Mouse (Mus musculus) liver, embryonic 14.5 days (tissue): ENCODE measurements around the gene Ythdf1. TPM values are rescaled to one million over a fixed set of nuclear protein-coding genes. Genes with fewer than 3 reads are reported as not detected.

Experiments used
- ATAC-seq: fragments of 200-750 bp; cut with Nextera tagmentation; 2 replicates; pipeline ENCODE4 v1.8.0; 2017; ENCODE audit warnings: moderate number of reproducible peaks, mild to moderate bottlenecking, moderate library complexity; ENCODE audit not compliant: insufficient read depth
- DNase-seq, 3 experiments: peaks; one replicate each; pipeline ENCODE4 v3.0.0-alpha.2; 2012 to 2013; ENCODE audit warnings: low read depth in 3 of 3, low spot score in 3 of 3
- H3K27ac ChIP-seq: fragments of 300-500 bp; sonication (generic); 2 replicates; pipeline ENCODE4 v1.5.1; 2014; ENCODE audit warnings: moderate library complexity, mild to moderate bottlenecking, control low read depth, inconsistent platforms
- H3K27me3 ChIP-seq: fragments of 300-500 bp; sonication (generic); 2 replicates; pipeline ENCODE4 v1.6.1; 2014; ENCODE audit warnings: mild to moderate bottlenecking, low read length, moderate library complexity; ENCODE audit not compliant: control insufficient read depth, insufficient read depth
- H3K36me3 ChIP-seq: fragments of 300-500 bp; sonication (generic); replicated peaks from 2 replicates; pipeline ENCODE4 v1.6.1; 2014; ENCODE audit warnings: low read depth; ENCODE audit not compliant: control insufficient read depth, insufficient read depth
- H3K4me1 ChIP-seq, 2 experiments: fragments of 200-500 bp in 1 of 2; fragments of 300-500 bp in 1 of 2; sonication (generic) in 1 of 2; replicated peaks; 2 replicates each; pipeline ENCODE4 v1.6.1; 2012 to 2014; ENCODE audit warnings: antibody characterized with exemption in 1 of 2, inconsistent platforms in 1 of 2, low read length in 1 of 2; ENCODE audit not compliant: control insufficient read depth in 2 of 2, insufficient read depth in 2 of 2
- H3K4me2 ChIP-seq: fragments of 300-500 bp; sonication (generic); 2 replicates; pipeline ENCODE4 v1.6.1; 2014; ENCODE audit warnings: low read depth, mild to moderate bottlenecking, control low read depth, moderate library complexity
- H3K4me3 ChIP-seq, 2 experiments: fragments of 200-500 bp in 1 of 2; fragments of 300-500 bp in 1 of 2; sonication (generic) in 1 of 2; 2 replicates each; pipeline ENCODE4 v1.5.1; 2012 to 2014; ENCODE audit warnings: low read depth in 2 of 2, low read length in 2 of 2, mild to moderate bottlenecking in 2 of 2, control low read depth in 1 of 2, inconsistent platforms in 1 of 2, moderate library complexity in 1 of 2; ENCODE audit not compliant: insufficient read depth in 1 of 2
- H3K9ac ChIP-seq: fragments of 300-500 bp; sonication (generic); replicated peaks from 2 replicates; pipeline ENCODE4 v1.6.1; 2014; ENCODE audit warnings: mild to moderate bottlenecking, control low read depth, moderate library complexity
- H3K9me3 ChIP-seq: fragments of 300-500 bp; sonication (generic); 2 replicates; pipeline ENCODE4 v1.6.1; 2016; ENCODE audit warnings: low read length, mixed read lengths; ENCODE audit not compliant: control insufficient read depth
- CTCF ChIP-seq: IDR thresholded peaks from 2 replicates; pipeline ENCODE4 v1.5.1; 2016; ENCODE audit warnings: antibody characterized with exemption, low read depth, control low read depth
- EP300 ChIP-seq: IDR thresholded peaks from 2 replicates; pipeline ENCODE4 v1.6.1; 2016; ENCODE audit warnings: antibody characterized with exemption, low read depth
- WGBS: fragments of 180-500 bp; shearing (Covaris S2); extraction: QIAGEN DNeasy Blood & Tissue Kit; methylation state at CpG from one replicate; pipeline ENCODE4 v1.1.7; 2014; ENCODE audit not compliant: insufficient replicate concordance; 5-methylcytosine and 5-hydroxymethylcytosine counted together
- microRNA-seq: library from miRNA; unstranded; fragments of <30 nt; microRNA quantifications from one replicate; pipeline ENCODE4, GENCODE M21; 2016
- polyA plus RNA-seq, 2 experiments: library from polyadenylated mRNA; depleted of rRNA in 1 of 2; stranded (reverse) in 1 of 2; unstranded in 1 of 2; fragments of >200 nt; fragmentation: Nextera tagmentation in 1 of 2; extraction: Ambion mirVana in 1 of 2; gene quantifications; 2 replicates each; pipeline versions ENCODE4 v1.2.1 to v1.2.3; 2012 to 2014

Ythdf1 gene
- polyA plus RNA-seq, 2 experiments: 18.5 to 22.7 TPM

- H3K4me3 ChIP-seq: no peak overlapping the region
Measured at GRCm38 (mm10) chr2:180861561-180861960, 59.2 kb downstream of the Ythdf1 start.

GRCm38 (mm10) chr2:180857121-180857520, 63.6 kb downstream of the Ythdf1 start:
- Histone ChIP-seq H3K9me3 (no peaks in the 10 kb centered on the region), H3K9ac (no peak overlapping the region), H3K27ac (no peak overlapping the region), H3K4me3 (no peak overlapping the region), H3K36me3 (no peaks in the 10 kb centered on the region), H3K4me1 (no peaks in the 10 kb centered on the region), H3K27me3 (peaks cover 3% of the 10 kb centered on the region), H3K4me2 (no peak overlapping the region)
- no peak for DNase-seq
- TF ChIP-seq CTCF: no peak
- TF ChIP-seq EP300: no peak
- ATAC-seq: no peak
- WGBS: 58% methylated on average over 8 of the region's 8 CpGs

More at GRCm38 (mm10) chr2:180861561-180861960, 59.2 kb downstream of the Ythdf1 start:
- WGBS: 73% methylated on average over 12 of the region's 12 CpGs
- H3K27ac ChIP-seq: no peak overlapping the region
- DNase-seq: no peak
- no peak overlapping the region for H3K4me2 ChIP-seq
- H3K9ac ChIP-seq: no peak overlapping the region
- H3K27me3 ChIP-seq: no peaks in the 10 kb centered on the region
- no peaks in the 10 kb centered on the region for H3K9me3 ChIP-seq
- no peaks in the 10 kb centered on the region for H3K36me3 ChIP-seq
- H3K4me1 ChIP-seq: no peaks in the 10 kb centered on the region
- no peak for ATAC-seq
- TF ChIP-seq EP300 (no peak), CTCF (no peak)

GRCm38 (mm10) chr2:180855005-180855544, 65.7 kb downstream of the Ythdf1 start:
- Histone ChIP-seq H3K9ac (no peak overlapping the region), H3K9me3 (no peaks in the 10 kb centered on the region), H3K36me3 (no peaks in the 10 kb centered on the region), H3K27ac (no peak overlapping the region), H3K4me3 (no peak overlapping the region), H3K27me3 (peaks cover 3% of the 10 kb centered on the region), H3K4me2 (no peak overlapping the region), H3K4me1 (no peaks in the 10 kb centered on the region)
- TF ChIP-seq CTCF: no peak
- TF ChIP-seq EP300: no peak
- no peak for DNase-seq
- no peak for ATAC-seq
- WGBS: 11% methylated on average over 13 of the region's 13 CpGs

Small RNAs within 50 kb of the gene (microRNA-seq; reads per million reads assigned to microRNA genes)
- not detected for gene Mir124a-3

Other genes with a start within 250 kb of the Ythdf1 start
- 9.1 and 12.2 TPM in 2 replicates for gene Dido1, start 210.9 kb downstream of the Ythdf1 start, polyA plus RNA-seq (2012; rRNA removed)
- gene Dido1, start 210.9 kb downstream of the Ythdf1 start, polyA plus RNA-seq (2014; fragmentation: Nextera tagmentation; extraction: Ambion mirVana): 10.4 and 12.2 TPM in 2 replicates
- gene Gid8, start 210.8 kb downstream of the Ythdf1 start, polyA plus RNA-seq (2012; rRNA removed): 62.6 and 87.4 TPM in 2 replicates
- 121 and 127 TPM in 2 replicates for gene Gid8, start 210.8 kb downstream of the Ythdf1 start, polyA plus RNA-seq (2014; fragmentation: Nextera tagmentation; extraction: Ambion mirVana)
- gene Slc17a9, start 195.7 kb downstream of the Ythdf1 start, polyA plus RNA-seq (2012; rRNA removed): 7.7 and 10.5 TPM in 2 replicates
- 5.6 and 6.8 TPM in 2 replicates for gene Slc17a9, start 195.7 kb downstream of the Ythdf1 start, polyA plus RNA-seq (2014; fragmentation: Nextera tagmentation; extraction: Ambion mirVana)
- not detected in 2 replicates for gene Bhlhe23, start 144.0 kb downstream of the Ythdf1 start, polyA plus RNA-seq (2012; rRNA removed)
- not detected in 2 replicates for gene Bhlhe23, start 144.0 kb downstream of the Ythdf1 start, polyA plus RNA-seq (2014; fragmentation: Nextera tagmentation; extraction: Ambion mirVana)
- gene Birc7, start 8.1 kb upstream of the Ythdf1 start, polyA plus RNA-seq (2012; rRNA removed): not detected in 2 replicates
- gene Birc7, start 8.1 kb upstream of the Ythdf1 start, polyA plus RNA-seq (2014; fragmentation: Nextera tagmentation; extraction: Ambion mirVana): not detected in 2 replicates
- 1.0 and 1.1 TPM in 2 replicates for gene Nkain4, start 33.8 kb upstream of the Ythdf1 start, polyA plus RNA-seq (2012; rRNA removed)
- gene Nkain4, start 33.8 kb upstream of the Ythdf1 start, polyA plus RNA-seq (2014; fragmentation: Nextera tagmentation; extraction: Ambion mirVana): 1.3 and 1.5 TPM in 2 replicates
- 14.4 and 20.6 TPM in 2 replicates for gene Arfgap1, start 46.3 kb upstream of the Ythdf1 start, polyA plus RNA-seq (2012; rRNA removed)
- gene Arfgap1, start 46.3 kb upstream of the Ythdf1 start, polyA plus RNA-seq (2014; fragmentation: Nextera tagmentation; extraction: Ambion mirVana): 16.6 and 18.8 TPM in 2 replicates
- 0.11 and 0.20 TPM in 2 replicates for gene Col20a1, start 65.6 kb upstream of the Ythdf1 start, polyA plus RNA-seq (2012; rRNA removed)
- gene Col20a1, start 65.6 kb upstream of the Ythdf1 start, polyA plus RNA-seq (2014; fragmentation: Nextera tagmentation; extraction: Ambion mirVana): 0.04 TPM in 1 of 2 replicates, not detected in the other
- 0.71 and 0.98 TPM in 2 replicates for gene Chrna4, start 122.6 kb upstream of the Ythdf1 start, polyA plus RNA-seq (2012; rRNA removed)
- 0.50 and 1.1 TPM in 2 replicates for gene Chrna4, start 122.6 kb upstream of the Ythdf1 start, polyA plus RNA-seq (2014; fragmentation: Nextera tagmentation; extraction: Ambion mirVana)
- 0.06 and 0.16 TPM in 2 replicates for gene Kcnq2, start 214.4 kb upstream of the Ythdf1 start, polyA plus RNA-seq (2012; rRNA removed)
- gene Kcnq2, start 214.4 kb upstream of the Ythdf1 start, polyA plus RNA-seq (2014; fragmentation: Nextera tagmentation; extraction: Ambion mirVana): 0.06 and 0.08 TPM in 2 replicates
- gene Eef1a2, start 236.1 kb upstream of the Ythdf1 start, polyA plus RNA-seq (2012; rRNA removed): 0.06 TPM in 1 of 2 replicates, not detected in the other
- not detected in 2 replicates for gene Eef1a2, start 236.1 kb upstream of the Ythdf1 start, polyA plus RNA-seq (2014; fragmentation: Nextera tagmentation; extraction: Ambion mirVana)